Mouse (Mus musculus) liver, postnatal 0 days (tissue): ENCODE measurements around the gene Mogat1. TPM values are rescaled to one million over a fixed set of nuclear protein-coding genes. Genes with fewer than 3 reads are reported as not detected.

Experiments used
- ATAC-seq: fragments of 200-750 bp; cut with Nextera tagmentation; 2 replicates; pipeline ENCODE4 v1.8.0; 2017; ENCODE audit warnings: mild to moderate bottlenecking, moderate library complexity
- DNase-seq: peaks from one replicate; pipeline ENCODE4 v3.0.0-alpha.2; 2016
- H3K27ac ChIP-seq: fragments of 300-500 bp; sonication (generic); 2 replicates; pipeline ENCODE4 v1.5.1; 2014; ENCODE audit warnings: antibody characterized with exemption, moderate library complexity, mild to moderate bottlenecking, low read depth
- H3K27me3 ChIP-seq: fragments of 300-500 bp; sonication (generic); 2 replicates; pipeline ENCODE4 v1.6.1; 2014; ENCODE audit warnings: low read length, control low read depth, mixed read lengths; ENCODE audit not compliant: insufficient read depth
- H3K36me3 ChIP-seq: fragments of 300-500 bp; sonication (generic); replicated peaks from 2 replicates; pipeline ENCODE4 v1.6.1; 2014; ENCODE audit warnings: mild to moderate bottlenecking, control low read depth, low read length, moderate library complexity, mixed read lengths; ENCODE audit not compliant: insufficient read depth
- H3K4me1 ChIP-seq: fragments of 300-500 bp; sonication (generic); 2 replicates; pipeline ENCODE4 v1.6.1; 2014; ENCODE audit warnings: antibody characterized with exemption, mild to moderate bottlenecking, control low read depth; ENCODE audit not compliant: insufficient read depth
- H3K4me2 ChIP-seq: fragments of 300-500 bp; sonication (generic); 2 replicates; pipeline ENCODE4 v1.6.1; 2014; ENCODE audit warnings: low read depth, mild to moderate bottlenecking, low read length, moderate library complexity, mixed read lengths
- H3K4me3 ChIP-seq: fragments of 300-500 bp; sonication (generic); 2 replicates; pipeline ENCODE4 v1.5.1; 2014; ENCODE audit warnings: low read depth, low read length
- H3K9ac ChIP-seq: fragments of 300-500 bp; sonication (generic); replicated peaks from 2 replicates; pipeline ENCODE4 v1.6.1; 2014; ENCODE audit warnings: mild to moderate bottlenecking, moderate library complexity
- H3K9me3 ChIP-seq: fragments of 300-500 bp; sonication (generic); 2 replicates; pipeline ENCODE4 v1.6.1; 2016; ENCODE audit warnings: mild to moderate bottlenecking, control low read depth, low read length, mixed read lengths
- CTCF ChIP-seq: sonication (generic); IDR thresholded peaks from 2 replicates; pipeline ENCODE4 v1.5.1; 2016; ENCODE audit warnings: antibody characterized with exemption, low read depth
- EP300 ChIP-seq: IDR thresholded peaks from 2 replicates; pipeline ENCODE4 v1.6.1; 2016; ENCODE audit warnings: antibody characterized with exemption, low read depth, mild to moderate bottlenecking
- WGBS: fragments of 180-500 bp; shearing (Covaris S2); extraction: QIAGEN DNeasy Blood & Tissue Kit; methylation state at CpG from one replicate; pipeline ENCODE4 v1.1.7; 2014; ENCODE audit not compliant: insufficient replicate concordance; 5-methylcytosine and 5-hydroxymethylcytosine counted together
- polyA plus RNA-seq: library from polyadenylated mRNA; unstranded; fragments of >200 nt; fragmentation: Nextera tagmentation; extraction: Ambion mirVana; gene quantifications from 2 replicates; pipeline ENCODE4 v1.2.1, GENCODE M21; 2015

The Mogat1 gene
- polyA plus RNA-seq, 1 experiment from 2014 or later = not detected

DNA sequence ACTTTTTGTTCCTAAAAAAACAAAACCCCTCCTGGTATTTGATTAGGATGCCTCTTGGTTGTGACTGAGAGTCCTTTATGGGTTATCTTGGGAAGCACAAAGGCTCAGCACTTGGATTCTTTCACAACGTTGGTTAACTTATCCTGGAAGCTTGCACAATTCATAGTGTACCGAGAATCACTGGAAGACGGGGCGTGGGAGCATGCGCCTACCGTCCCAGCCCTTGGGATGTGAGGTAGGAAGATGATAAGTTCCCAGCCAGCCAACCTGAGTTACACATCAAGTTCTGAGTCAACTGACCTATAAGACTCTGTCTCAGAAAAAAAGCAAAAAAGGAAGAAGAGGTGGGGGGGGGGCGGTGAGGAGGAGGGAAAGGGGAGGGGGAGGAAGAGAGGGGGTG is 8.1 kb downstream of the Mogat1 start:
- Histone ChIP-seq H3K9ac (no peak overlapping the region), H3K4me1 (no peaks in the 10 kb centered on the region), H3K27ac (no peak overlapping the region), H3K4me2 (no peak overlapping the region), H3K9me3 (0 out of 2 replicates have a peak, but pooled peaks cover 3% of the 10 kb centered on the region), H3K36me3 (no peaks in the 10 kb centered on the region), H3K4me3 (no peak overlapping the region), H3K27me3 (no peaks in the 10 kb centered on the region)
- ATAC-seq (no peak), DNase-seq (no peak)
- TF ChIP-seq EP300 (no peak), CTCF (no peak)
- WGBS = 78% methylated on average over 7 of the region's 7 CpGs

GRCm38 (mm10) chr1:78525189-78525886 is 14.5 kb downstream of the Mogat1 start:
- no peaks in the 10 kb centered on the region for H3K27me3 ChIP-seq
- H3K36me3 ChIP-seq = no peaks in the 10 kb centered on the region
- no peak overlapping the region for H3K9ac ChIP-seq
- ATAC-seq = no peak
- H3K27ac ChIP-seq = no peak overlapping the region
- peak; percentile 65 for DNase-seq
- WGBS = 48% methylated on average over 23 of the region's 23 CpGs
- H3K4me2 ChIP-seq = no peak overlapping the region
- no peak overlapping the region for H3K4me3 ChIP-seq
- no peaks in the 10 kb centered on the region for H3K4me1 ChIP-seq
- peak; percentile 89 for TF ChIP-seq CTCF
- no peak for TF ChIP-seq EP300
- 0 out of 2 replicates have a peak, but pooled peaks cover 3% of the 10 kb centered on the region for H3K9me3 ChIP-seq

DNA sequence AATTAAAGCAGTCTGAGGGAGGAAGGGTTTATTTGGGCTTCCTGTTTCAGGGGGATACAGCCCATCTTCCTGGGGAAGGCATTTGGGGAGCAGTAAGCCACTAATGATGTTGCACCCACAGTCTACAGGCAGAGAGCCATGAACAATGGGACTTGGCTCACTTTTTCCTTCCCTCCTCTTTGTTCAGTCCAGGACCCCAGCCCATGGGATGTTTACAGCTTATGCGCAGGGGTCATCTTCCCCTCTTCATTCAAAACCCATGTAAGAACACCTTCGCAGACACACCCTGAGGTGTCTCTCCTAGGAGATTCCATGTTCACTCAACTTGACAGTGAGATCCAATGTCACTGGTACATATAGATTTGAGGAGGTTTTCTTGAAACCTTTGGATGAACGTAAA is 17.6 kb downstream of the Mogat1 start:
- no peaks in the 10 kb centered on the region for H3K4me1 ChIP-seq
- no peak overlapping the region for H3K9ac ChIP-seq
- ATAC-seq = no peak
- WGBS = 79% methylated on average over 3 of the region's 3 CpGs
- no peak overlapping the region for H3K4me3 ChIP-seq
- no peak for DNase-seq
- H3K36me3 ChIP-seq = no peaks in the 10 kb centered on the region
- H3K27me3 ChIP-seq = no peaks in the 10 kb centered on the region
- no peak overlapping the region for H3K4me2 ChIP-seq
- H3K9me3 ChIP-seq = no peaks in the 10 kb centered on the region
- no peak overlapping the region for H3K27ac ChIP-seq
- no peak for TF ChIP-seq CTCF
- no peak for TF ChIP-seq EP300

- no peak for DNase-seq
- Histone ChIP-seq H3K4me1 (no peaks in the 10 kb centered on the region), H3K27ac (no peak overlapping the region), H3K9me3 (no peaks in the 10 kb centered on the region), H3K36me3 (no peaks in the 10 kb centered on the region), H3K4me3 (no peak overlapping the region), H3K4me2 (no peak overlapping the region), H3K27me3 (no peaks in the 10 kb centered on the region), H3K9ac (no peak overlapping the region)
- TF ChIP-seq CTCF = no peak
- TF ChIP-seq EP300 = no peak
- ATAC-seq = no peak
- WGBS = 77% methylated on average over 8 of the region's 8 CpGs
These were observed 18.2 kb downstream of the Mogat1 start for GRCm38 (mm10) chr1:78529011-78529410.

DNA sequence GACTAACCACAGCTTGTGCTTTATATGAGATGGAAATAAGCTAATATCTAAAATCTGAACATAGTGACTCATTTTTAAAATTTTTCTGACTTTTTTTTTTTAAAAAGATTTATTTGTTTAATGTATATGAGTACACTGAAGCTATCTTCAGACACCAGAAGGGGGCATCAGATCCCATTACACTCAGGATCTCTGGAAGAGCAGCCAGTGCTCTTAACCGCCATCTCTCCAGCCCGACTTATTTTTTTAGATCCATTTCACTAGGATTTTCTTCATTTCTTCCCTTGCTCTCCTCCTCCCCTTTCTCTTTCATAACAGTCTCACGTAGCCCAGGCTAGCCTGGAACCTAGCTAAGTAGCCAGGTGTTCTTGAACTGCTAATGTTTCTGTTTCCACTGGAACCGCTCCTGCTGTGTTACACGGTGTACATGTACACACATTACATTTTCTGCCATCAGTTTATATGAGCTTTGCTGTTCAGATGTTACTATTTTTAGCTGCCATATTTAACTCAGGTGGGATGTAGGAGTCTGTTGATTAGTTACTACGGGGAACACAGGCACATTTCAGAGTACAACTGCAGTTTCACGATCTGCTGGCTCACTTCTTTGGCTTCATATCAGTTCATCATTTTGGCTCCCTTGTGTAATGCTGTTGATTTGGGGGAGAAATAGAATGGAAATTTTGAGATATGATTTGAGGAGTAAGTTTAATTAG is 19.9 kb downstream of the Mogat1 start:
- 67% methylated on average over 7 of the region's 7 CpGs for WGBS

DNA sequence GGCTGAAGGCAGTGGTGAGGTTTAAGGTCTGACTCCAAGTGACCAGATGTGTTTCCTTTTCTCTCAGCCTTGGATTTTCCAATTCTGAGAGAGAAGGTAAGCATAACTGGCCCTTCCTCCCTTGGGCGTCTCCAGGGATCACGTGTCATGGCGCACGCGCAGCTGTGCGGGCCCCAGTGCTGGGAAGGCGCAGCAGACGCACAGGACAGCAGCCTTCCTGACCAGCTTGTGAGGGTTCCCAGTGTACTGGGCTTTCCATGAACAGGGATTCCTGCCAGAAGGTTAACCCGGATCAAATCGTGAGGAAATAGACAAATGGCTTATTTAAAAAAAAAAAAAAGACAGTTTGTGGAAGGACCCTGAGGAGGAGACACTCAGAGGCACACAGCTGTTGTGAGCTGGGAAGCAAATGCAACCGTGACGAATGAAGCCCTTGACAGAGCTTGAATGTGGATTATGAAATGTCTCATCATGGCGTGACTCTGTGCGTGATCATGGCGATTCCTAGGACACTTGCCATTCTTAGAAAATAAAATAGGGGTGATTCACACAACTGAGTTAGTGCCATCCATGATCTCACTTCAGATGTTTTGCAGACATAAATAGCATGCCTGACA is 21.5 kb downstream of the Mogat1 start:
- Histone ChIP-seq H3K9me3 (no peaks in the 10 kb centered on the region), H3K4me1 (no peaks in the 10 kb centered on the region), H3K27ac (no peak overlapping the region), H3K4me2 (no peak overlapping the region), H3K9ac (no peak overlapping the region), H3K27me3 (no peaks in the 10 kb centered on the region), H3K36me3 (no peaks in the 10 kb centered on the region), H3K4me3 (no peak overlapping the region)
- TF ChIP-seq CTCF (no peak), EP300 (no peak)
- DNase-seq = no peak
- ATAC-seq = no peak
- 80% methylated on average over 15 of the region's 15 CpGs for WGBS

More for the DNA sequence above, 19.9 kb downstream of the Mogat1 start:
- TF ChIP-seq CTCF (no peak), EP300 (no peak)
- Histone ChIP-seq H3K9ac (no peak overlapping the region), H3K27ac (no peak overlapping the region), H3K4me1 (no peaks in the 10 kb centered on the region), H3K27me3 (no peaks in the 10 kb centered on the region), H3K36me3 (no peaks in the 10 kb centered on the region), H3K4me2 (no peak overlapping the region), H3K4me3 (no peak overlapping the region), H3K9me3 (no peaks in the 10 kb centered on the region)
- ATAC-seq = no peak
- DNase-seq = no peak
